Mouse (Mus musculus) heart, adult 8-10 months (tissue): ENCODE measurements around the gene Eif3c. TPM values are rescaled to one million over a fixed set of nuclear protein-coding genes. Genes with fewer than 3 reads are reported as not detected.

Source experiments
- DNase-seq: peaks from one replicate; pipeline ENCODE4 v3.0.0; 2022; ENCODE audit warnings: low spot score
- total RNA-seq, 4 experiments: library from RNA; stranded (reverse); gene quantifications; 2 replicates each; pipeline ENCODE4 v1.2.4; 2022

The Eif3c gene
- total RNA-seq, 4 experiments from 2014 or later: 141 to 155 (median 143) TPM

DNA sequence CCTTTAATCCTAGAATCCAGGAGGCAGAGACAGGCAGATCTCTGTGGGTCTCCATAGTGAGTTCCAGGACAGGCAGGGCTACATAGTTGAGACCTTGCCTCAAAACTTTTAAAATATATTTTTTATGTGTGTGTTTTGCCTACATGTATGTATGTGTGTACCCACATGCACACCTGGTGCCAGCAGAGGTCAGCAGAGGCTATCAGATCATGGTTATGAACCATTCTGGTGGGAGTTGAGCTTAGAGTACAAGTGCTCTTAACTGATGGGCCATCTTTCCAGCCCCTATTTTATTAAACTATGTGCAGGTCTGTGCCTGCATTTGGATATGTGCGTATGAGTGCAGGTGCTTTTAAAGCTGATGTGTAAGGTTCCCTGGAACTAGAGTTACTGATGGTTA is 11.4 kb downstream of the Eif3c start:
- DNase-seq: no peak

DNA sequence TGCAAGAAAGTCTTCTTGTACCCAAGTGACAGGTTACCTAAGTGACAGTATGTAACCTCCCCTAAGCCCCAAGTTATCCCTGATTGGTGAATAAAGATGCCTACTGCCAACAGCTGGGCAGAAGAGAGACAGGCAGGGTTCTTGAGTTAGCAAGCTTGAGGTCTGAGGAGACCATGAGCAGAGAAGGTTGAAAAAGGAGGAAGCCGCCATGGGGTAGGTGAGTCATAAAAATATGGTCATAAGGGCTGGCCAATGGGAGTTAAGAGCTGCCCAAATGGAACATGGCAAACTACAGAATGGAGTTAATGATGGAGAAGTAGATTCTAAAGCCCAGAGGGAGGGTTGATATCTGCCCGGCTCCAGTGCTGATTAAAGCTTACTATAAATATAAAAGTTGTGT is 20.6 kb downstream of the Eif3c start:
- DNase-seq: no peak

DNA sequence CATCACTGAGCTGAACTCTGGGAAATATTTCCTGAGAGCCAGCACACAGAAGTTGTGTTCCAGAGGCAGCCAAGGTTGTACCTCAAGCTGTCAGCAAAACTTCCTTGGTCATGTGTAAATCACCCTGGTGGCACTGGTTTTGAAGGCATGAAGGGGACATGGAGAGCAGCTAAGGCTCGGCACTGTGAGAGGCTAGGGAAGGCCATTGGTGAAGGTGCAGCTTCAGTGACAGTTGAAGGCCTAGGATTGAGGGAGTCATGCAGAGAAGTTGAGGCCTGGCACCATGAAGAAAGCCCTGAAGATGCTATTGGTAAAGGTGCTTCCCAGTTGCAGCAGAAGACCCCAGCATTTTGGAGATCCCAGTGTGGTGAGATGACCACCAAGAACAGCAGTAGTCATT is 24.6 kb downstream of the Eif3c start:
- DNase-seq: no peak

DNA sequence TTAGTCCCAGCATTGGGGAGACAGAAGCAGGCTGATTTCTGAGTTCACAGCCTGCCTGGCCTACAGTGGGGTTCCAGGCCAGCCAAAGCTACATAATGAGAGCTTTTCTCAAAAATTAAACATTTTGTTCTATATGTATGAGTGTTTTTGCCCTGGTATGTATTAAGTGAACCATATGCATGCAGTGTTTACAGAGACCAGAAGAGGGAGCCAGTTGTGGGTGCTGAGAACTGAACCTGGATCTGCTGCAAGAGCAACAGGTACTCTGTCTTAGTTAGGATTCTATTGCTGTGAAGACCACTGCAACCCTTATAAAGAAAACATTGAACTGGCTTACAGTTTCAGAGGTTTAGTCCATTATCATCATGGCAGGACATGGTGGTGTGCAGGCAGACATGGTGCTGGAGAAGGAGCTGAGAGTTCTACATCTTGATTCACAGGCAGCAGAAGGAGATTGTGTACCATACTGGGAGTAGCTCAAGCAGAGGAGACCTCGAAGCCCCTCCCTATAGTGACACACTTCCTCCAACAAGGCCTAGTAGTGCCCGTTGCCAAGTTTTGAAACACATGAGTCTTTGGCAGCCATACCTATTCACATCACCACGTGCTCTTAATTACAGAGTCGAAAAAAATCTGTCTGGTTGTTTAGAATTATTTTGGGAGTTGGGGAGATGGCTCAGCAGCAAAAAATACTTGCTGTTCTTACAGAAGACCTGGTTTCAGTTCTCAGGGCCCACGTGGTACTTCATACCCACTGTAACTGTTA is 28.2 kb downstream of the Eif3c start:
- no peak for DNase-seq

DNA sequence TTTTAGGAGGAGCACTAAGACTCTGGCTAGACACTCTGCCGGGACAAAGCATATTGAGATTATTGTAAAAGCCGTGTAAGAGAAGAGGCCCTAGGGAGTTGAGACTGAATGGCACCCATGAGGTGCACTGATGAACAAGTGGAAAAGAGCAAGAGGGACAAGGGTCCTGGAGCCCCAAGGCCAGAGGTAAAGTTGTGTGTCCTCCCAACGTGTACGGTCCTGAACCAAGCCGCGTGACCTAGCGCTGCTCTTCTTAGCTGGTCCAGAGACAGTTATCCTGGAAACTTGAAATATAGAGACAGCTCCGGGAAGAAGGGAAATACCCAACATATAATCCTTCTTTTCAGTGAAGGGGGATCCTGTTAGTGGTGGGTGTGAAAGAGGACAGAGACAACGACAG is 29.7 kb downstream of the Eif3c start:
- DNase-seq: no peak

DNA sequence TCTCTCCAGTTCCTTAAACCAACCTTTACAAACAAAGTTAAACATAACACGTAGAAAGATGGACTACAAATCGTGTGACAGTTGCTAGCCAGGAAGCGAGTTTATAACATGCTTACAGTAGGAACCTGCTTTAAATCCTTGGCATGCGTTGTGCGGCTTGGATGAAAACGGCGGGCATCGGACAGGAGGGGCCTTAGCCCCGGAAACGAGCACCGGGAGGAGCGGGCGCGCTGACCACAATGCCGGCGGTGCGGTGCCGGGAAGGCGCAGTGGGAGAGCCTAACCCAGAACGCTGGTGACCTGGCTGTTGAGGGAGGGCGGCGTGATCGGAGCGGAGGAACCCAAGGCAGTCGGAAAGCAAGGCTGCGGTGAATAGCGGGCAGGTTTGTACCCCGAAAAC is 30.4 kb downstream of the Eif3c start:
- DNase-seq: no peak

DNA sequence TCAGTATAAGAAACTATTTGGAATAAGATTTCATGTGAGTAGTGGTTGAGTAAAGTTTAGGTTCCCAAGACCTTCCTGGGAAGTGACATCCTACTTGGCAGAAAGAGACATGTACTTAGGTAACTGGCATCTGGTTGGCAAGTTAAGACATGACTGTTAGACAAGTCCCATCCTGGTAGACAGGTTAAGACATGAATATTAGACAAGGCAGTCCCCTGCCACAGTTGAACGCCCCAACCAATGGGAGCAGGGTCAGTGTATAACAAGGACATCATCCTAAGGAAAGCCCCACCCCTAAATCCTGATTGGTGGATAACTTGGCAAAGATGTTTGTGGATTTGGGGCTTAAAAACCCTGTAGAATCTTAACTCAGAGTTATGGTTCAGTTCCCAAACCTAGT is 32.8 kb downstream of the Eif3c start:
- no peak for DNase-seq

DNA sequence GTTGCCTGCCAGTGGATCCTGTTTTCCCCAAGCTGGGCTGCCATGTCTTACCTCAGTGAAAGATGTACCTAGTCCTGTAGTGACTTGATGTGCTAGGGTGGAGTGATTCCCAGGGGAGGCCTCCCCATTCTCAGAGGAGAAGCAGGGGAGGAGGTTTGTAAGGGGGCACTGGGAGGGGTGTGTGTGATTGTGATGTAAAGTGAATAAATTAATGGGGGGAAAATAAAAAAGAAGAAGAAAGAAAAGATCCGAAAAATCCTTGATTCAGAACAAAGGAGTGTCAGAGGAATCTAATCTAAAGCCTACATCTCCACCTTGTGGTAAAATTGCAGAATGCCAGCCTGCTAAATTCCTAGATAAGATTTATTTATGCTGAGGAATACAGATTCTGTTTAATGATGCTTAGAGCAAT is 38.0 kb downstream of the Eif3c start:
- peak; percentile 38 for DNase-seq

DNA sequence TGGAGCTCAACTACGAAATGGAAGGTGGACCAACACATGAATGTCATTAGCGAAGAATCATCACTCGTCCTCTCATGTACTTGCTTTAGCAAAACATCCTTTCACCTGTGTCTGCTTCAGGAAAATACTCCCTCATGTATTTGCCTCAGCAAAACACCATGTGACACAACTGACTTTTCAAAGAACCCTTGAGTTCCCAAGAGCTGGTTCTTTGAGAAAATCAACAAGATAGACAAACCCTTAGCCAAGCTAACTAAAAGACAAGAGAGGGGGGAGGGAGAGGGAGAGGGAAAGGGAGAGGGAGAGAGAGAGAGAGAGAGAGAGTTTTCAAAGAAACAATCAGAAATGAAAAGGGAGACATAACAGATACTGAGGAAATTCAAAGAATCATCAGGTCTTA is 42.9 kb downstream of the Eif3c start:
- DNase-seq: no peak

DNA sequence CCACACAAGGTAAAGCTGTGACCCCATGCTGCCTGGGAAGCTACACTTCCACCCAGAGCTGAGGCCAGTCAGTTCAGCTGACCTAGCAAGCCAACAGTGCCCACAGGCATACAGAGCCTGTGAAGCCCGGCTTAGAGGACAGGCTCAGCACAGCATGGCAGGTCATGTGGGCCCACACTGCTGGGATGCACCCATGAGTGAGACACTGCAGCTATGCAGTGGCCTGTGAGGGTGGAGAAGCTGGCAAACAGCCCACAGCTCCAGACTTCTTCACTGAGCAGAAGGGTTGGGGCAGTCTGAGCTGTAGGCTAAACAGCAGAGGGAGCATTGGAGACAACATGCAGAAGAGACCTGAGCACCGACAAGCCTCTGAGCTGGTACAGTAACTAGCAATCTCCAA is 46.7 kb downstream of the Eif3c start:
- no peak for DNase-seq

DNA sequence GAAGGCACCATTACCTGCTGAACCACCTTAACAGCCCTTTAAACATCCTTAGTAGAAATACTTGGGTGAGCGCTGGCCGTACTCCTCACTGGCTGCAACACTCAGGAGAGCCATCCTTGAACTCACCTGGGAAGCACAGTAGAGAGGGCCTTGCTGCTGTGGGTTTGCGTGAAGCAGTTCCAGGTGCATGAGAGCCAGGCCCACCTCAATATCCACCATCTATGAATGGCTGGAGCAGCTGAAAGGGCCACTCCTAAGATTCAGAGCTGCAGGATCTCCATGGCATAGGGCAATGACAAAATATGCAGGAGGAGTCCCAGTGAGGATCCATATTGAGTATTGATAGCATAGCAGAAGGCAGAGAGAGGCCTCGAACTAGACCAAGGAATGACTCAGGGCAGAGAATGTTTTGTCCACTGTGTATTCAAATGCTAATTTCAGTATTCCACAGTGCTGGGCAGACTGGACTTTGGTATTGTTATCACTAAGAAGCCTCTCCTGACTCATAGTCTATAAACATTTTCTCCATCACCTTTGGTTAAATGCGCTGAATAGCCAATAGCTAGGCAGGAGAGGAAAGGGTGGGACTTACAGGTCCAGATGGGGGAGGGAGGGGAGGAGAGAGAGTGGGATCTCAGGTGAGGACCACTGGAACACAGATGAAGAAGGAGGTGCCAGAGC is 47.8 kb downstream of the Eif3c start:
- no peak for DNase-seq

DNA sequence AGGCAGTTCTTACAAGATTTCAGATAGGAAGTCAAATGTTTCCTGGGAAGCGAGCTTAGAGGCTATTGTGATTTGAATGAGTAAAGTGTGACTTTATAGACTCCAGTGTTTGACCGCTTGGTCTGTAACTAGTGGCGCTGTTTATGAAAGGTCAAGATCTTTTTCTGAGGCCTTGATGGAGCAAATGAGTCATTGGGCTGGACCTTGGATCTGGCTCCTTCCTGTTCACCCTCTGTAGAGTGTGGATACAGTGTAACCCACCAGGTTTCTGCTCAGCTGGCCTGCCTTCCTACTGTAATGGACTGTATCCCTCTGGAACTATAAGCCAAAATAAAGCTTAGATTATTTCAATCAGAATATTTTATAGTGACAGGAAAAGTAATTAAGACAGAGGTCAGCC is 54.9 kb downstream of the Eif3c start:
- DNase-seq: no peak

DNA sequence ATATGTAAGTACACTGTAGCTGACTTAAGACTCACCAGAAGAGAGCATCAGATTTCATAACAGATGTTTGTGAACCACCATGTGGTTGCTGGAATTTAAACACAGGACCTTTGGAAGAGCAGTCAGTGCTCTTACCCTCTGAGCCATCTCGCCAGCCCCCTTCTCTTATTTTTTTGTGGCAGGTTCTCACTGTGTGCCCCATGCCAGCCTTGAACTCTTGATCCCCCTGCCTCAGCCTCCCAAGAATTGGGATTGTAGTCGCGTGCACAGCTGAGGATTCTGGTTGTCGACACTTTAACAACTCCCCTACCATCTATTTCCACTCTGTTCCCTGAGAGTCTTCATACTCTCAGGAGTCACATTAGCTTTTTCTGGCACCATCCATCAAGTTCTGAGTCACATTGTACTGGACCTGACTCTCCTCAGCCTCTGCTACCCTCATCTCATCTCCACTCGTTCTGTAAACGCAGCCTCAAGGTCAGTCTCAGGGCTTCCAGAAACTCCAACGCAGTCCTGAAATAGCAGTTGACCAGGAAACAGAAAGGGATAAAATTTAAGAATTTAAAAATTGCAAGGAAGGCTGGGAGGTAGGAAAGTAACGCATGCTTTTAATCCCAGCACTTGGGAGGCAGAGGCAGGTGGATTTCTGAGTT is 59.0 kb downstream of the Eif3c start:
- no peak for DNase-seq

DNA sequence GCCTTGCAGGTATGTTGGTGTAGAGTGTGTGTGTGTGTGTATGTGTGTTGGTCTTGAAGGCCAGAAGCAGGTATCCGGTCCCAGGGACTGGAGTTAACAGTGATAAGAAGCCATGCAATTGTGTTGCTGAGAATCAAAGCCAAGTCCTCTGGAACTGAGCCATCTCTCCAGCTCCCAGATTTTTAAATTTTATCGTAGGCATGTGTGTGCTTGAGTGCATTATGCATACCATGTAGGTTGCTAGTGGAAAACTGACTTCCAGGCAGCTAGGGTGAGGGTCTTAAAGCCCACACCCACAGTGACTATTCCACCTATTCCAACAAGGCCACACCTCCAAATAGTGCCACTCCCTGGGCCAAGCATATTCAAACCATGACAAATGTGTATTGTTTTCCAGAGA is 61.3 kb downstream of the Eif3c start:
- no peak for DNase-seq

DNA sequence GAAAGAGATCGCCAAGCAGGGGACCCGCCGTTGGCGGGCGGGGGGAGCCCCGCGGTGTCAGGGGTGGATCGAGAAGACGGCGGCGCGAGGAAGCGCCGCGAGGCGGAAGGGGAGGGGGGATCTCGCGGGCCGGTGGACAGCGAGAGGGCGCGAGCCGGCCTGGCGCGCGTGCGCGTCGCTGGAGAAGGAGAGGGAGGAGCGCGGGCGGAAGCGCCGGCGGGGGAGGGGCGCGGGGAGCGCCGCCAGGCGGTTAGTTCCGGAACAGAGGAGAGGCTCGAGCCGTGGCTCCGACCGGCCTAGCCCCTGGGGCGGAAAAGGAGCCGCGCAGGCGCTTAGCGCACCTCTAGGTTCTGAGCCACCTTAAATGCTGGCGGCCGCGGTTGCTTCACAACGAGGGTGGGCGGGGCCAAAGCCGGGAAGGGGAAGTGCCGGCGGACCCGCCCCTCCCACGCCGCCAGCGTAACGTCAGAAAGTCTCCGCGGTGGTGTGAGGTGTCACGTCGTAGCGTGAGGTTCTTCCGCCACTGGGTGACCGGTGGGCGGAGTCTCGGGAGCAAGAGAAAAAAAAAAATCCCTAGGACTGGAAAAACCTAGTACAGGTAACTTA is 62.8 kb downstream of the Eif3c start, which contains the start of gene Atxn2l:
Gene Atxn2l, minus strand, starts transcription at position 165 of the 606 bp plus-strand sequence.
- DNase-seq: peak; percentile 96

DNA sequence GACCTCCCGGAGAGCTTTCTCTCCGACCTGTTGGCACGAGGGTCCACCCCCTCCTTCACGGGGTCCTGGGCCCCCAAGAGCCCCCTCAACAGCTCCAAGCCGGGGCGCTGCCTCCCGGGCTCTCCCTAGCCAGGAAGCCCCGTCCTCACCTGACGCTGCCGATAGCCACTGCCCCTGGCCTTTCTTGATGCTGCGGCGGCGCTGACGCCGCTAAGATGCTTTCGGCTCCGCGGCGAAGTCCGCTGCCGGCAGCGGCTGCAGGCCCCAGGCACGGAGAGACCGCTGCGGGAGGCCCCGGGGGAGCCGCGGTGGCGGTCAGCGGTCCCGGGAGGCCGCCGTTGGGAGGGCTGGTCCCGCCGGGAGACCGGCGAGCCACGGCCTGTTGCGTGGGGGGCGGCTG is 63.5 kb downstream of the Eif3c start:
- DNase-seq: no peak

DNA sequence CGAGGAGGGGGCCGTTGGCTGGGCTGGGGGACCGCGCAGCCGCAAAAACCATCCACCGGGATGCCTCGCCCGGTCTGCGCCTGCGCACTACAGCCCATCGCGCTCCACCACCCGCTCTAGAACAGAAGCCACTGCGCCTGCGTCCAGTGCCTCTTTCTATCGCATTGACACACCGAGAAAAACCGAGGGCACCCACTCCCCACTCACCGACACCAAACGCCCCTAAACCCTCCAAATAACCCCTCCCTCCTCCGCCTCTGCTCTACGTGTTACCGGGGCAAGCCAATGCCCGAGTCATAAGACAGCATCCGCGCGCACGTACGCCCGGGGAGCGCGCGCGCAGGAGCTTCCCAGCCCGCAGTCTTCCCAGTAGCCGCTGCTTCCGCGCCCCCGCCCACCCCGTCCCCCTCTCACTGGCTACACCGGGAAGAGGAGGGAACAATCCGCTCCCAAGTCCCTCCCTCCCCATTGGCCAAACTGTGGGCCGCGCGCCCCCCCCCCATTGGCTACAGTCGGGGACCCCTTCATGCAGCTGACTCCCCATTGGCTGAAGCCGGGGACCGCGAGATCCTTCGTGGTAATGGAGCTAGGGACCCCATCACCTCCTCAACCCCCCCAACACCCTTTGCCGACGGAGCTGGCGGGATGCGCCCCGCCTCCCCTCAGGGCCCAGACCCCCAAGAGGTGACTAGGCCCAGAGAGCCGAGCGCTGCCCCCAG is 64.0 kb downstream of the Eif3c start:
- peak; percentile 91 for DNase-seq

DNA sequence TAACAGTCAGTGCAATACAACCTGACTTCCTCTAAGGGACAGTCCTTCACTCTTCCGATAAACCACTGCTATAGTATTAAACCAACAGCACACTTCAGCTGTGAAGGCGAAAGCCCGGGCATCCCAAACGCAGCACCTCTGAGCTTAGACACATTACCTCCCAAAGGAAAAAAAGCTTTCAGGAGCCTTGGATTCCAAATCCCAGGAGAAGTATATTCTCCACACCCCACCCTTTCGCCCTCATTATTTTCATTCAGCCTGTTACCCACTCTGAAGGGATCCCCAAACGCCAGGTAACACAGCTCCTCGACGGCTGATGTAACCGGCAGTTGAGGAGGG is 64.6 kb downstream of the Eif3c start:
- DNase-seq: no peak

DNA sequence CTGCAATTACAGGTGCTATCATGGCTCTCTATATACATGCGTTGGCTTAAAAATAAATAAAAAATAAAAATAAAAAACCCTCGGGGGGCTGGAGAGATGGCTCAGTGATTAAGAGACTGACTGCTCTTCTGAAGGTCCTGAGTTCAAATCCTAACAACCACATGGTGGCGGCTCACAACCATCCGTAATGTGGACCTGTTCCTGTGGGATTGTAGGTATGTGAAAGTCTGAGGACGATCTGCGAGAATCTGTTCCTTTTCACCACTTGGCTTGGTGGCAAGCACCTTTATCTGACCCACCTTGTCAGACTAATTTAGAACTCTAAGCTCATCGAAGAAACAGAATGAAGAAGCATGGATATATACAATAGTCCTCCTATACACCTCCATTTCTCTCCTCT is 66.8 kb downstream of the Eif3c start:
- no peak for DNase-seq

DNA sequence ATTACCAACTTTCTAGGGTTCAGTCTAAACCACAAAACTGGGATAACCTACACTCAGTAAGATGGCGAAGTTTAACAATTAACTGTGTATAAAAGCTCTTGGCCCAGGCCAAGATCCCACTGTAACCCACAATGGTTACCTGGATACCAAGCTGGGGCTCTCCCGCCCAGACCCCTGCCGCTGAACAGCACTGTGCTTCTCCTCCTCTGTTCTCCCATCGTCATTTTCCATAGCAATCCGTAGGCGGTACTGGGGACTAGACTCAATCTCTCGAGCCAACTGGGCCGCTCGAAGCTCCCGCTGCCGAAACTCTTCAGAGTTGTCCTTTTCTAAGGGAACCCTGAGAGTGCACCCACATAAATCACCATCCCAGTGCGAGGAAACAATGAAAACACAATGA is 68.2 kb downstream of the Eif3c start:
- no peak for DNase-seq

DNA sequence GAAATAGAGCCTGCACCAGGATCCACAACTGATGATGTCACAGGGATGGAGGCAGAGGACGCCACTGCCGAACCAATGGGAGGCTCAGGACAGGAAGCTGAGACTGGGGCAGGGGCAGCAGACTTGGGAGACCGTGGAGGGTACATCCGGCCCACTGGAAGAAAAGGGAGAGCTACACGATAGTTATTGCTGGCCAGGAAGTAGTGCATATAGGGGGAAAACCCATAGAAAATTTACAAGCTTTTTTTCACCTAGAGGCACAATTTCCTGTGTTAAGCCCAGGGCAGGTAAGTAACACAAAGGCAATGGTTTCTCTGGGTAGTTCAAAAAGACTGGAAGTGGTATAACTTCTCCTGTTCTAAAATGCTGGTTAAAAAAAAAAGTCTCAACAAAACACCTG is 69.7 kb downstream of the Eif3c start:
- DNase-seq: no peak
